Mouse (Mus musculus): Measurements from ENCODE around the gene R3hdm1. TPM values are rescaled to one million over a fixed set of nuclear protein-coding genes. Genes with fewer than 3 reads are reported as not detected.
A peak's percentile ranks its signal among the peaks of the same experiment; 100 is the strongest.

R3hdm1 gene
- total and polyA plus RNA-seq, 3 experiments = 17.7 to 164 (median 106) TPM

DNA sequence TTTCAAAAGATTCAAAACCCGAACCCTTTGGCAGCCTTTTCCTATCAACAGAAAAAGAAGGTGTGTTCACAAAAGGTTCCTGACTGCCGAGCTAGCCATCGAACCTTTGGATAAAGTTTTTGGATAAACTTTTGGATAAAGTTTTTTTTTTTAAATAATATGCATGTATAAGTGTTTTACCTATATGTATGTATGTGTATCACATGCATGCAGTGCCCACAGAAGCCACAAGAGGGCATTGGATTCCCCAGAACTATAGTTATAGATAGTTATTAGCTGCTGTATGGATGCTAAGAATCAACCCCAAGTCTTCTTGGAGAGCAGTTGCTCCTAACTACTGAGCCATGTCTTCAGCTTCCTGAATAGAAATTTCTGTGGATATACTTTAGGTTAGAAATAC lies 178.7 kb downstream of the R3hdm1 start:
- Histone ChIP-seq H3K9me3 (replicated peaks; ENCODE audit: insufficient read depth, low read length) (no peaks in the 10 kb centered on the region), H3K4me3 (ENCODE audit: control insufficient read depth in 1 of 2, insufficient read depth in 1 of 2, low read depth in 2 of 2, low read length in 2 of 2) (no peak overlapping the region), H3K9ac (ENCODE audit: control insufficient read depth, low read depth, low read length, poor library complexity, severe bottlenecking) (no peak overlapping the region), H3K4me1 (ENCODE audit: control insufficient read depth in 1 of 2, insufficient read depth in 2 of 2, low read length in 2 of 2) (no peaks in the 10 kb centered on the region), H3K36me3 (ENCODE audit: control insufficient read depth in 1 of 2, insufficient read depth in 2 of 2, low read length in 2 of 2) (peaks cover 0 to 16% of the 10 kb centered on the region in 2 experiments; a peak in 2 of 4 replicates), H3K79me2 (ENCODE audit: control insufficient read depth, insufficient read depth, low read length, poor library complexity) (no peaks in the 10 kb centered on the region), H3K27ac (ENCODE audit: control insufficient read depth, low read depth, low read length) (no peak overlapping the region), H3K27me3 (ENCODE audit: control insufficient read depth in 1 of 2, insufficient read depth in 2 of 2, low read length in 2 of 2) (no peaks in the 10 kb centered on the region)
- peak; percentile 51 for DNase-seq (ENCODE audit: low read depth, low spot score)
- TF ChIP-seq CTCF (IDR thresholded peaks at IDR 0.05 in 2 of 3, conservative IDR thresholded peaks at IDR 0.05 in 1 of 3; ENCODE audit: control insufficient read depth in 1 of 3, insufficient read depth in 1 of 3, low read depth in 2 of 3, low read length in 3 of 3, poor library complexity in 1 of 3, severe bottlenecking in 1 of 3) (peak in 2 of 3 experiments; percentile 40 to 46; a peak in 4 of 6 replicates), SMC3 (IDR thresholded peaks at IDR 0.05; ENCODE audit: low read depth, low read length) (peak; percentile 30), RAD21 (IDR thresholded peaks at IDR 0.05; ENCODE audit: low read depth, low read length) (peak; percentile 36), ZNF384 (IDR thresholded peaks at IDR 0.05; ENCODE audit: low read depth, low read length) (0 out of 2 replicates have a peak, but pooled peaks have one; percentile 12), ETS1 (IDR thresholded peaks at IDR 0.05; ENCODE audit: low read depth, low read length) (no peak)

- Histone ChIP-seq H3K9me3 (replicated peaks; ENCODE audit: insufficient read depth, low read length) (no peaks in the 10 kb centered on the region), H3K27ac (ENCODE audit: control insufficient read depth, low read depth, low read length) (no peak overlapping the region), H3K4me3 (ENCODE audit: control insufficient read depth in 1 of 2, insufficient read depth in 1 of 2, low read depth in 2 of 2, low read length in 2 of 2) (no peak overlapping the region), H3K9ac (ENCODE audit: control insufficient read depth, low read depth, low read length, poor library complexity, severe bottlenecking) (no peak overlapping the region), H3K27me3 (ENCODE audit: control insufficient read depth in 1 of 2, insufficient read depth in 2 of 2, low read length in 2 of 2) (no peaks in the 10 kb centered on the region), H3K4me1 (ENCODE audit: control insufficient read depth in 1 of 2, insufficient read depth in 2 of 2, low read length in 2 of 2) (no peaks in the 10 kb centered on the region), H3K36me3 (ENCODE audit: control insufficient read depth in 1 of 2, insufficient read depth in 2 of 2, low read length in 2 of 2) (peaks cover 0 to 8% of the 10 kb centered on the region in 2 experiments; a peak in 2 of 4 replicates), H3K79me2 (ENCODE audit: control insufficient read depth, insufficient read depth, low read length, poor library complexity) (no peaks in the 10 kb centered on the region)
- TF ChIP-seq ZC3H11A (IDR thresholded peaks at IDR 0.05; ENCODE audit: low read depth, low read length) (0 out of 2 replicates have a peak, but pooled peaks have one; percentile 7), CTCF (IDR thresholded peaks at IDR 0.05 in 2 of 3, conservative IDR thresholded peaks at IDR 0.05 in 1 of 3; ENCODE audit: control insufficient read depth in 1 of 3, insufficient read depth in 1 of 3, low read depth in 2 of 3, low read length in 3 of 3, poor library complexity in 1 of 3, severe bottlenecking in 1 of 3) (peak; percentile 16 to 46 (median 28); a peak in 4 of 6 replicates), E2F4 (IDR thresholded peaks at IDR 0.05; ENCODE audit: borderline replicate concordance, low read depth, low read length) (no peak), EP300 (IDR thresholded peaks at IDR 0.05; ENCODE audit: low read depth in 1 of 2, low read length in 2 of 2) (no peak), MYC (IDR thresholded peaks at IDR 0.05; ENCODE audit: low read depth, low read length) (0 out of 2 replicates have a peak, but pooled peaks have one; percentile 42), RAD21 (IDR thresholded peaks at IDR 0.05; ENCODE audit: low read depth, low read length) (peak; percentile 32), SMC3 (IDR thresholded peaks at IDR 0.05; ENCODE audit: low read depth, low read length) (peak; percentile 54), MEF2A (IDR thresholded peaks at IDR 0.05; ENCODE audit: extremely low read depth, insufficient replicate concordance, low read depth, low read length, poor library complexity, severe bottlenecking) (no peak)
- DNase-seq (ENCODE audit: low read depth, low spot score) = peak; percentile 31
These were observed 179.8 kb downstream of the R3hdm1 start for GRCm38 (mm10) chr1:128282924-128283323.

DNA sequence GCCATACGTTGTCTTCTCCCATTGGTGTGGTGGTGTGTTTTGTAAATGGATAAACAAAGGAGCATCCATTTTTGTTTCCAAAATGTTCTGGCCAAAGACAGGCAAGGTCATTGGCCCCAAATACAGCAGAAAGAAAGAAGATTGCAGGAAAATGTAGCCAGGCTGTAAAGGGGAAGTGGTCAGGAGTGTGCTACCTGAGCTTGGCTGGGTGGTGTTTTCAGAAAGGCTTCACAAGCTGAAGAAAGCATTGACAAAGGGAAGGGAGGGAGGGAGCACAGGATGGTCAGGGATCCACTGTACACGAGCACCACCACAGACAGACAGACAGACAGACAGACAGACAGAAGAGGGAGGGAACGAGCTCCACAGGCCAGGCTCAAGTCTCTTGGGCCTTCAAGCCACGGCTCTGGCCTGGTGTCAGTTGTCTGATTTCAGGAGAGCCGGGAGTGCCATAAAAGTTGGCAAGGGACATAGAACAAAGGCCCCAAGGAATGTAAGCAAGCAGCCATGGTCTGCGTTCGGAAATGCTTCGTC lies 181.1 kb downstream of the R3hdm1 start:
- DNase-seq (ENCODE audit: low read depth, low spot score) = peak; percentile 22
- no peak overlapping the region for H3K4me3 ChIP-seq (ENCODE audit: control insufficient read depth in 1 of 2, insufficient read depth in 1 of 2, low read depth in 2 of 2, low read length in 2 of 2)
- no peaks in the 10 kb centered on the region for H3K9me3 ChIP-seq (replicated peaks; ENCODE audit: insufficient read depth, low read length)
- H3K36me3 ChIP-seq (ENCODE audit: control insufficient read depth in 1 of 2, insufficient read depth in 2 of 2, low read length in 2 of 2) = peaks cover 0 to 5% of the 10 kb centered on the region in 2 experiments; a peak in 2 of 4 replicates
- no peaks in the 10 kb centered on the region for H3K4me1 ChIP-seq (ENCODE audit: control insufficient read depth in 1 of 2, insufficient read depth in 2 of 2, low read length in 2 of 2)
- no peak for TF ChIP-seq RAD21 (IDR thresholded peaks at IDR 0.05; ENCODE audit: low read depth, low read length)
- TF ChIP-seq POLR2AphosphoS5 (IDR thresholded peaks at IDR 0.05; ENCODE audit: borderline replicate concordance, low read depth, low read length) = no peak
- no peak for TF ChIP-seq CTCF (IDR thresholded peaks at IDR 0.05 in 2 of 3, conservative IDR thresholded peaks at IDR 0.05 in 1 of 3; ENCODE audit: control insufficient read depth in 1 of 3, insufficient read depth in 1 of 3, low read depth in 2 of 3, low read length in 3 of 3, poor library complexity in 1 of 3, severe bottlenecking in 1 of 3)
- no peak for TF ChIP-seq RCOR1 (IDR thresholded peaks at IDR 0.05; ENCODE audit: low read depth, low read length)
- TF ChIP-seq ELF1 (IDR thresholded peaks at IDR 0.05; ENCODE audit: low read depth, low read length) = no peak
- TF ChIP-seq SMC3 (IDR thresholded peaks at IDR 0.05; ENCODE audit: low read depth, low read length) = no peak
- no peak for TF ChIP-seq HCFC1 (IDR thresholded peaks at IDR 0.05; ENCODE audit: low read depth, low read length)
- no peak for TF ChIP-seq TAL1 (IDR thresholded peaks at IDR 0.05; ENCODE audit: low read length)
- TF ChIP-seq JUND (IDR thresholded peaks at IDR 0.05; ENCODE audit: low read depth, low read length) = no peak
- no peak for TF ChIP-seq NELFE (IDR thresholded peaks at IDR 0.05; ENCODE audit: low read depth, low read length)
- no peak for TF ChIP-seq E2F4 (IDR thresholded peaks at IDR 0.05; ENCODE audit: borderline replicate concordance, low read depth, low read length)
- H3K79me2 ChIP-seq (ENCODE audit: control insufficient read depth, insufficient read depth, low read length, poor library complexity) = no peaks in the 10 kb centered on the region
- no peak overlapping the region for H3K9ac ChIP-seq (ENCODE audit: control insufficient read depth, low read depth, low read length, poor library complexity, severe bottlenecking)
- no peaks in the 10 kb centered on the region for H3K27me3 ChIP-seq (ENCODE audit: control insufficient read depth in 1 of 2, insufficient read depth in 2 of 2, low read length in 2 of 2)
- H3K27ac ChIP-seq (ENCODE audit: control insufficient read depth, low read depth, low read length) = no peak overlapping the region
